10 mouse cellular contexts compared by ENCODE assay signal in the genomic region with DNA sequence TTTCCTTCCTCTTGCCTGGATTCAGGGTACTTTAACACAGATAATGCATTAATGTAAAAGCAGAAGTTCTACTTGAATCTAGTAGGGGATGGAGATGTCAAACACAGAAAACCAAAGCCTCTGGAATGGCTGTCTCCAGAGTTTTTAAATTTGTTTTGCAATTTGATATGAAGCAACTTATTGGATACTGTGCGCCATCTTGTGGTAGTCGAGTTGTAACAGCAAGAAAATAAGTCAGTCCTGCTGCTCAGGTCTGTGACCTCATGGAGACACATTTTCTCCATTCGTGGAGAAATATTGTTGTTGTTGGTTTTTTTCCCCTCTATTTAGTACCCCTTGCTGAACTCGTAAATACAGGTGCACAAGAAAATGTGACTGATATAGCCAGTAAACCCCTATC. TPM values are rescaled to one million over a fixed set of nuclear protein-coding genes. Genes with fewer than 3 reads are reported as not detected.
DNase-seq lines count a peak whose midpoint lies in the region; ATAC-seq lines count a peak whose summit lies in the region.
"Had no signal": no experiment of that assay in that cellular context is flagged by ENCODE, and none has a peak within 500 bp of the region (broad histone marks: within the 10 kb centered on the region; RNA-seq: fewer than 3 reads in every experiment).

No protein-coding gene starts in this region.

- 6% methylated on average over 4 of the region's 4 CpGs for WGBS in heart, embryonic 11.5 days (ENCODE audit: insufficient replicate concordance)

- peak; percentile 15 to 31 for DNase-seq in heart, adult 9 months (ENCODE audit: low spot score in 2 of 2)
- DNase-seq in testis, postnatal 14 days (ENCODE audit: low spot score), result peak; percentile 6
- DNase-seq in testis, postnatal 10 days (ENCODE audit: low spot score), result no peak
- DNase-seq in c-Kit-positive CD71-negative TER-119-negative erythroid progenitor cells, embryonic 14.5 days (ENCODE audit: low read depth), result peak; percentile 46
- DNase-seq in heart, postnatal 14 days, result peak; percentile 27 to 66
- DNase-seq in lung, postnatal 36 days, result peak; percentile 74
- DNase-seq in frontal cortex, postnatal 10 days (ENCODE audit: low spot score in 2 of 2), result no peak
- DNase-seq: liver, embryonic 13.5 days had no signal

- H3K9me3 ChIP-seq in heart, embryonic 11.5 days (replicated peaks; ENCODE audit: control insufficient read depth, low read length), result no peaks in the 10 kb centered on the region
- H3K9me3 ChIP-seq: liver, embryonic 13.5 days had no signal

- intact Hi-C loops in heart, postnatal 14 days (cut with DNase I), result loop anchor here (1.0 to 10.0 kb wide), 3 partner anchors 44 to 130 kb away; no protein-coding TSS in a partner anchor

- H3K4me1 ChIP-seq in heart, embryonic 11.5 days (ENCODE audit: control insufficient read depth, insufficient read depth, low read length), result no peaks in the 10 kb centered on the region
- H3K4me1 ChIP-seq: liver, embryonic 13.5 days had no signal

- no peak for ATAC-seq in heart, embryonic 11.5 days (replicated peaks; ENCODE audit: insufficient number of reproducible peaks, low FRiP score, low TSS enrichment)

- no peak overlapping the region for H3K4me3 ChIP-seq in heart, embryonic 11.5 days (ENCODE audit: low read depth, low read length)
- H3K4me3 ChIP-seq: liver, embryonic 13.5 days had no signal

- no peak overlapping the region for H3K4me2 ChIP-seq in heart, embryonic 11.5 days
- H3K4me2 ChIP-seq: liver, embryonic 13.5 days had no signal

- H3K27me3 ChIP-seq in heart, embryonic 11.5 days (ENCODE audit: control insufficient read depth, insufficient read depth, low read length), result no peaks in the 10 kb centered on the region
- H3K27me3 ChIP-seq: liver, embryonic 13.5 days had no signal

- no peak overlapping the region for H3K9ac ChIP-seq in heart, embryonic 11.5 days (ENCODE audit: low read depth, low read length)
- H3K9ac ChIP-seq: liver, embryonic 13.5 days had no signal

- H3K36me3 ChIP-seq in heart, embryonic 11.5 days (ENCODE audit: control insufficient read depth, insufficient read depth, low read length), result no peaks in the 10 kb centered on the region
- H3K36me3 ChIP-seq: liver, embryonic 13.5 days had no signal

- no peak overlapping the region for H3K27ac ChIP-seq in heart, embryonic 11.5 days (ENCODE audit: low read depth, low read length)
- H3K27ac ChIP-seq: liver, embryonic 13.5 days had no signal

RNA-seq across cellular contexts. Expression of a gene that starts 8.4 kb away (rescaled TPM):
- polyA plus RNA-seq in heart, embryonic 11.5 days (2014; fragmentation: Nextera tagmentation; extraction: Ambion mirVana), result not detected in 2 replicates
- not detected for total RNA-seq in heart, postnatal 14 days (2021)
- polyA plus RNA-seq: liver, embryonic 13.5 days; stomach, embryonic 16.5 days had no signal

RNA-seq across cellular contexts. Expression of a gene that starts 8.4 kb away (rescaled TPM):
- polyA plus RNA-seq in heart, embryonic 11.5 days (2014; fragmentation: Nextera tagmentation; extraction: Ambion mirVana), result not detected in 2 replicates
- under 1 TPM in 1 of 2 experiments, not detected in 1; 0.20 TPM for total RNA-seq in heart, postnatal 14 days (2021)

RNA-seq across cellular contexts. Expression of a gene that starts 12.3 kb away (rescaled TPM):
- not detected in 2 replicates for polyA plus RNA-seq in heart, embryonic 11.5 days (2014; fragmentation: Nextera tagmentation; extraction: Ambion mirVana)
- total RNA-seq in heart, postnatal 14 days (2021), result not detected

RNA-seq across cellular contexts. Expression of a gene that starts 41.0 kb away (rescaled TPM):
- polyA plus RNA-seq in heart, embryonic 11.5 days (2014; fragmentation: Nextera tagmentation; extraction: Ambion mirVana), result 0.93 and 2.0 TPM in 2 replicates
- total RNA-seq in heart, postnatal 14 days (2021), result under 1 TPM; 0.69 to 0.98 TPM

Comparison
In these comparisons a context has a peak if more than half of its experiments do, and no peak if none do; other contexts are left out.
1. DNase-seq: peak in heart, adult 9 months (2 of 2), testis, postnatal 14 days (single experiment), c-Kit-positive CD71-negative TER-119-negative erythroid progenitor cells, embryonic 14.5 days (single experiment), heart, postnatal 14 days (2 of 2) and lung, postnatal 36 days (single experiment); none in testis, postnatal 10 days (single experiment) and frontal cortex, postnatal 10 days (0 of 2).